Mouse (Mus musculus): ENCODE data around the gene Cpeb1. TPM values are rescaled to one million over a fixed set of nuclear protein-coding genes. Genes with fewer than 3 reads are reported as not detected.

Gene Cpeb1
- polyA plus RNA-seq, 1 experiment from 2014 or later: 0.15 TPM

GRCm38 (mm10) chr7:81464906-81465450, 9.7 kb upstream of the Cpeb1 start:
- Histone ChIP-seq H3K27me3 (replicated peaks) (peaks cover 29% of the 10 kb centered on the region), H3K4me3 (no peak overlapping the region), H3K9ac (no peak overlapping the region), H3K9me3 (replicated peaks) (no peaks in the 10 kb centered on the region), H3K4me2 (no peak overlapping the region), H3K27ac (no peak overlapping the region), H3K36me3 (no peaks in the 10 kb centered on the region), H3K4me1 (no peaks in the 10 kb centered on the region)
- WGBS (ENCODE audit: insufficient replicate concordance): 49% methylated on average over 9 of the region's 9 CpGs
- no peak for ATAC-seq

- H3K27ac ChIP-seq: no peak overlapping the region
- H3K27me3 ChIP-seq (replicated peaks): peaks cover 35% of the 10 kb centered on the region
- H3K36me3 ChIP-seq: no peaks in the 10 kb centered on the region
- WGBS (ENCODE audit: insufficient replicate concordance): 0% methylated on average over 4 of the region's 4 CpGs
- no peak overlapping the region for H3K4me2 ChIP-seq
- no peak overlapping the region for H3K9ac ChIP-seq
- no peak for ATAC-seq
- no peak overlapping the region for H3K4me3 ChIP-seq
- no peaks in the 10 kb centered on the region for H3K9me3 ChIP-seq (replicated peaks)
- H3K4me1 ChIP-seq: no peaks in the 10 kb centered on the region
These were observed 8.9 kb upstream of the Cpeb1 start for GRCm38 (mm10) chr7:81464116-81464515.

- Histone ChIP-seq H3K4me2 (no peak overlapping the region), H3K9me3 (replicated peaks) (no peaks in the 10 kb centered on the region), H3K9ac (no peak overlapping the region), H3K4me1 (no peaks in the 10 kb centered on the region), H3K36me3 (no peaks in the 10 kb centered on the region), H3K27ac (no peak overlapping the region), H3K4me3 (no peak overlapping the region), H3K27me3 (replicated peaks) (peaks cover 47% of the 10 kb centered on the region)
- WGBS (ENCODE audit: insufficient replicate concordance): 50% methylated on average over 3 of the region's 3 CpGs
- no peak for ATAC-seq
These were observed 7.5 kb upstream of the Cpeb1 start for GRCm38 (mm10) chr7:81462815-81463214.

- H3K27me3 ChIP-seq (replicated peaks): peaks cover 84% of the 10 kb centered on the region
- peak overlapping the region; percentile 53 for H3K4me3 ChIP-seq
- peak overlapping the region; percentile 76 for H3K4me2 ChIP-seq
- peak; percentile 37; the same call in 1 of the 2 replicates for ATAC-seq
- WGBS (ENCODE audit: insufficient replicate concordance): 1% methylated on average over 70 of the region's 87 CpGs
- H3K27ac ChIP-seq: no peak overlapping the region
- no peak overlapping the region for H3K9ac ChIP-seq
- no peaks in the 10 kb centered on the region for H3K9me3 ChIP-seq (replicated peaks)
- no peaks in the 10 kb centered on the region for H3K36me3 ChIP-seq
- H3K4me1 ChIP-seq: peaks cover 24% of the 10 kb centered on the region
These were observed 780 bp downstream of the Cpeb1 start for GRCm38 (mm10) chr7:81454331-81455039.

GRCm38 (mm10) chr7:81453443-81454274, 1.6 kb downstream of the Cpeb1 start:
- Histone ChIP-seq H3K27ac (no peak overlapping the region), H3K27me3 (replicated peaks) (peaks cover 82% of the 10 kb centered on the region), H3K4me1 (peaks cover 24% of the 10 kb centered on the region), H3K9ac (no peak overlapping the region), H3K36me3 (no peaks in the 10 kb centered on the region), H3K9me3 (replicated peaks) (no peaks in the 10 kb centered on the region), H3K4me2 (peak overlapping the region; percentile 76), H3K4me3 (peak overlapping the region; percentile 53)
- ATAC-seq: no peak
- 10% methylated on average over 68 of the region's 84 CpGs for WGBS (ENCODE audit: insufficient replicate concordance)

GRCm38 (mm10) chr7:81452971-81453441, 2.3 kb downstream of the Cpeb1 start:
- peak overlapping the region; percentile 76 for H3K4me2 ChIP-seq
- ATAC-seq: no peak

GRCm38 (mm10) chr7:81398957-81399356, 56.3 kb downstream of the Cpeb1 start:
- no peak overlapping the region for H3K27ac ChIP-seq
- no peaks in the 10 kb centered on the region for H3K36me3 ChIP-seq
- WGBS (ENCODE audit: insufficient replicate concordance): 22% methylated on average over 2 of the region's 2 CpGs
- no peaks in the 10 kb centered on the region; the same call in 1 of the 2 replicates for H3K27me3 ChIP-seq (replicated peaks)
- no peaks in the 10 kb centered on the region for H3K4me1 ChIP-seq
- H3K4me2 ChIP-seq: no peak overlapping the region
- H3K9me3 ChIP-seq (replicated peaks): no peaks in the 10 kb centered on the region
- H3K9ac ChIP-seq: no peak overlapping the region
- ATAC-seq: no peak
- no peak overlapping the region for H3K4me3 ChIP-seq

More at GRCm38 (mm10) chr7:81452971-81453441, 2.3 kb downstream of the Cpeb1 start:
- Histone ChIP-seq H3K9me3 (replicated peaks) (no peaks in the 10 kb centered on the region), H3K36me3 (no peaks in the 10 kb centered on the region), H3K27me3 (replicated peaks) (peaks cover 75% of the 10 kb centered on the region), H3K4me3 (no peak overlapping the region), H3K27ac (no peak overlapping the region), H3K9ac (no peak overlapping the region), H3K4me1 (peaks cover 24% of the 10 kb centered on the region)
- 9% methylated on average over 21 of the region's 21 CpGs for WGBS (ENCODE audit: insufficient replicate concordance)

- Histone ChIP-seq H3K9me3 (replicated peaks) (no peaks in the 10 kb centered on the region), H3K36me3 (no peaks in the 10 kb centered on the region), H3K4me1 (no peaks in the 10 kb centered on the region), H3K9ac (no peak overlapping the region), H3K27me3 (replicated peaks) (peaks cover 3% of the 10 kb centered on the region; the same call in 1 of the 2 replicates), H3K27ac (no peak overlapping the region), H3K4me3 (no peak overlapping the region), H3K4me2 (no peak overlapping the region)
- WGBS (ENCODE audit: insufficient replicate concordance): 55% methylated on average over 1 of the region's 1 CpGs
- ATAC-seq: no peak
These were observed 75.9 kb downstream of the Cpeb1 start for GRCm38 (mm10) chr7:81379363-81379762.

- peaks cover 3% of the 10 kb centered on the region; the same call in 1 of the 2 replicates for H3K27me3 ChIP-seq (replicated peaks)
- H3K4me3 ChIP-seq: no peak overlapping the region
- no peaks in the 10 kb centered on the region for H3K4me1 ChIP-seq
- no peak overlapping the region for H3K4me2 ChIP-seq
- H3K9ac ChIP-seq: no peak overlapping the region
- H3K9me3 ChIP-seq (replicated peaks): no peaks in the 10 kb centered on the region
- no peak for ATAC-seq
- no peak overlapping the region for H3K27ac ChIP-seq
- 10% methylated on average over 13 of the region's 13 CpGs for WGBS (ENCODE audit: insufficient replicate concordance)
- no peaks in the 10 kb centered on the region for H3K36me3 ChIP-seq
These were observed 82.8 kb downstream of the Cpeb1 start for GRCm38 (mm10) chr7:81372337-81372920.

GRCm38 (mm10) chr7:81371811-81372210, 83.5 kb downstream of the Cpeb1 start:
- no peaks in the 10 kb centered on the region for H3K9me3 ChIP-seq (replicated peaks)
- no peak overlapping the region for H3K27ac ChIP-seq
- no peak for ATAC-seq
- no peaks in the 10 kb centered on the region for H3K36me3 ChIP-seq
- no peaks in the 10 kb centered on the region for H3K4me1 ChIP-seq
- peaks cover 3% of the 10 kb centered on the region; the same call in 1 of the 2 replicates for H3K27me3 ChIP-seq (replicated peaks)
- no peak overlapping the region for H3K4me2 ChIP-seq
- no peak overlapping the region for H3K9ac ChIP-seq
- no peak overlapping the region for H3K4me3 ChIP-seq
- 19% methylated on average over 5 of the region's 5 CpGs for WGBS (ENCODE audit: insufficient replicate concordance)

GRCm38 (mm10) chr7:81369724-81370123, 85.5 kb downstream of the Cpeb1 start:
- H3K4me3 ChIP-seq: no peak overlapping the region
- no peak overlapping the region for H3K27ac ChIP-seq
- no peaks in the 10 kb centered on the region for H3K4me1 ChIP-seq
- H3K27me3 ChIP-seq (replicated peaks): peaks cover 1% of the 10 kb centered on the region
- H3K9me3 ChIP-seq (replicated peaks): no peaks in the 10 kb centered on the region
- no peak overlapping the region for H3K9ac ChIP-seq
- ATAC-seq: no peak
- H3K4me2 ChIP-seq: no peak overlapping the region
- H3K36me3 ChIP-seq: no peaks in the 10 kb centered on the region
- 42% methylated on average over 3 of the region's 3 CpGs for WGBS (ENCODE audit: insufficient replicate concordance)

All from liver, embryonic 12.5 days (tissue).